Mouse (Mus musculus): ENCODE results near the gene Sdccag8.

- TF ChIP-seq CTCF (IDR thresholded peaks at IDR 0.05; ENCODE audit: extremely low read depth, insufficient read depth, insufficient read length, insufficient replicate concordance) (no peak), POLR2A (IDR thresholded peaks at IDR 0.05; ENCODE audit: low read depth, low read length) (no peak)
Measured at GRCm38 (mm10) chr1:176994707-176995418, 180.4 kb downstream of the Sdccag8 start.
